Mouse (Mus musculus): Measurements from ENCODE around the gene Stk16. TPM values are rescaled to one million over a fixed set of nuclear protein-coding genes. Genes with fewer than 3 reads are reported as not detected.

The Stk16 gene
- polyA plus RNA-seq, 1 experiment from 2014 or later: 138 TPM

DNA sequence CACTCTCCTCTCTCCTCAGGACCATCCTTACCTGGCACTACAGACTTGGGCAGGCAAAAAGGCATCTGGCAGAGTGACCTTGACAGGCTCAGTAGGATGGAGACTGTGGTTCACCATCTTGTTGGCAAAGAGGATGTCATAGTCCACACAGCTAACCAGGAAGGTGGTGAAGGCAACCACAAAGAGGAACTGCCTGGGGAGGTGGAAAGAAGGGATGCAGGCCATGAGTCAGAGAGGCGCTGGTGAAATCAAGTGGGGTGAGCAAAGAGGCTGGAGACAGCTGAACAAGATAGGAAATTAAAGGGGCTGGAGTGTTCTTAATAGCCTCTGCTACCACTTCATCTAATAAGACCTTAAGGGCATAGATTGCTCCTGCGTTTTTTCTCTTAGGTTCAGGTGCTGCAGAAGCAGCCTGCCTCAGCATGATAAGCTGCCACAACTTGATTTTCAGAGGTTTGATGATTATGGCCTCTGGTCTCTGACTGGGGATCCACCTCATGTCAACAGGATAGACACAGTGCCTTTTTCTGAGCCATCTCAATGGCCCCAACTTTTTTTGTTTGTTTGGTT, 22.6 kb upstream of the Stk16 start:
- no peak overlapping the region for H3K4me3 ChIP-seq
- no peak overlapping the region for H3K9ac ChIP-seq
- peaks cover 61% of the 10 kb centered on the region for H3K36me3 ChIP-seq
- WGBS: 79% methylated on average over 2 of the region's 2 CpGs
- H3K9me3 ChIP-seq: no peaks in the 10 kb centered on the region
- no peak overlapping the region for H3K27ac ChIP-seq
- peaks cover 15% of the 10 kb centered on the region for H3K4me1 ChIP-seq
- H3K4me2 ChIP-seq (replicated peaks): no peak overlapping the region
- no peaks in the 10 kb centered on the region for H3K27me3 ChIP-seq
- ATAC-seq (ENCODE audit: low FRiP score, low read depth): no peak

DNA sequence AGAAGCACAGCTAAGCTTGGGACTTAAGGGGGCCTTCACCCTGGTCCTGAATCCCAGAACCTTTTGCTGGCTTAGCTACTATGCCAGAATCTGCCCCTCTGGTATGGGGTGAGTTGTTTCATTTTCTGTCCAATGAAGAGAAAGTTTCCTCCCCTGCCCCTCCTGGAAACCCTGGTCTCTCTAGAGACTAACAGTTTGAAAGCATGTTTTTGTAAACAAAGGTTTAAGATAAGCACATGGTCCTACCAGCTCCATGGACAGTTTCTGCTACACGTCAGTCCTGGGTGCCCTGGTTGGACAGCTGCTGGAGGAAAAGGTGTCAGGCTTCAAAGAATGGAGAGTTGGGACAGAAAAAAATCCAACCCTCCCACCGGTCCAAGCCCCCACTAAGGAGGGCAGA, 20.1 kb upstream of the Stk16 start:
- no peak for ATAC-seq (ENCODE audit: low FRiP score, low read depth)
- peaks cover 22% of the 10 kb centered on the region for H3K4me1 ChIP-seq
- H3K27ac ChIP-seq: no peak overlapping the region
- WGBS: 52% methylated on average over 2 of the region's 2 CpGs
- no peaks in the 10 kb centered on the region for H3K27me3 ChIP-seq
- H3K4me2 ChIP-seq (replicated peaks): peak overlapping the region; percentile 95
- H3K9me3 ChIP-seq: no peaks in the 10 kb centered on the region
- peaks cover 39% of the 10 kb centered on the region for H3K36me3 ChIP-seq
- peak overlapping the region; percentile 80 for H3K4me3 ChIP-seq
- H3K9ac ChIP-seq: peak overlapping the region; percentile 87; the same call in 1 of the 2 replicates

DNA sequence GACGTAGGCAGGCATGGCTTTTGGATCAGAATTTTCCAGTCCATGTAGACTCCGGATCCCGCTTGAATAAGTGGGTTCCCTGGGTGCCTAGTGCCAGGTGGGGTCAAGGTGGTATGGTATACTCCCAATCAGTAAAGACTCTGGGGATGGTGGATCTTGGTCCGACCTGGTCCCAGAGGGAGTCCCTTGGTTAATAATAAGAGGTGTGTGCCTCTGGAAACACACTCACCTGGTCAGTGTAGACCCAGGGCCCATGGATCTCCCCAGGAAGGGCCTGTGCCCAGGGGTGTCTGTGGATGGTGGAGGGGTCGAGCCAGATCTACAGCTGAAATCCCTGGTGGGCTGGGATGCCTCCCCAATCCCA, 19.4 kb upstream of the Stk16 start:
- peak overlapping the region; percentile 87 for H3K9ac ChIP-seq
- H3K4me2 ChIP-seq (replicated peaks): peak overlapping the region; percentile 95
- no peak for ATAC-seq (ENCODE audit: low FRiP score, low read depth)
- H3K36me3 ChIP-seq: peaks cover 39% of the 10 kb centered on the region
- H3K27me3 ChIP-seq: no peaks in the 10 kb centered on the region
- no peaks in the 10 kb centered on the region for H3K9me3 ChIP-seq
- WGBS: 41% methylated on average over 5 of the region's 5 CpGs
- peaks cover 22% of the 10 kb centered on the region for H3K4me1 ChIP-seq
- H3K4me3 ChIP-seq: peak overlapping the region; percentile 80
- peak overlapping the region; percentile 77; the same call in 1 of the 2 replicates for H3K27ac ChIP-seq

DNA sequence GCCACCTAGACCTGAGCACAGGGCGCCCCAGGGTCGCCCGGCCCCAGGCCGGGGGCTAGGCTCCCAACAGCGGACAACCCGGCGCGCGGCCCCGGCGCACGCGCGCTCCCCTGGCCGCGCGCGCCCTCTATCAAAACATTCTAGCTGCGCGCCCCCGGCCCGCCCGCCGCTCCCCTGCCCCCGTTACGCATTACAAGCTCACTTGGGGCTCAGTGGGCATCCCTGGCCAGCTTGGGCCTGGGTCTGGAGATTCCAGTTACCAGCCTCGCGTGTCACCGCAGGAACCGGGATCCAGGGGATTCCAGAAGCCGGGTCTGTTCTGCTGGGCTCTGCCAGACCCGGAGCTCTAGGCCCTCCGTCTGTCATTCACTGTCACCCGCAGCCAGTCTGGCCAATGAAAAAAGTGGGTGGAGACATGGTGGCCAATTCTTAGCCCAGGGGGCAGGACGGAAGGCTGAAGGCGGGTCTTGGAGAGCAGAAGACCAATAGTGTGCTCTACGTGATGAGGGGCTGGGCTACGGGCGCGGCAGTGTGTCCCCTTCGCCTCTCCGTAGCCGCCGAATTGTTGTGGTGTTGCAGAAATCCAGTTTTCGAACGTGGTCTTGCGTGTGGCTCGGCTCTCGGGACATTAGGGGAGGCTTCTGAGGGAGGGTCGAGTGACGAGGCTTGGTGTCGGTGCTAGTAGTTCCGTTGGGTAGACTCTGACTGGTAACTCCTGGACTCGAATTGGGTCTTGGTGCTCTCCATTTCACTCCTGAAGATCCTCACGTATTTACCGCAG, 18.8 kb upstream of the Stk16 start, which contains the start of the genes Ankzf1 and Atg9a:
Ankzf1 (plus strand) TSS at position 530 of the 781 bp plus-strand sequence.
Atg9a (minus strand) TSS at position 575 of the 781 bp plus-strand sequence.
- peak within 1 kb of the TSS; percentile 93 for H3K27ac ChIP-seq
- H3K9me3 ChIP-seq: no peaks in the 10 kb centered on the region
- under 1% methylated on average over 55 of the region's 56 CpGs for WGBS
- peaks cover 39% of the 10 kb centered on the region for H3K36me3 ChIP-seq
- H3K4me1 ChIP-seq: peaks cover 22% of the 10 kb centered on the region
- peak within 1 kb of the TSS; percentile 80 for H3K4me3 ChIP-seq
- peak within 1 kb of the TSS; percentile 90 for H3K9ac ChIP-seq
- peak; percentile 99 for ATAC-seq (ENCODE audit: low FRiP score, low read depth)
- H3K4me2 ChIP-seq (replicated peaks): peak within 1 kb of the TSS; percentile 95
- H3K27me3 ChIP-seq: no peaks in the 10 kb centered on the region

DNA sequence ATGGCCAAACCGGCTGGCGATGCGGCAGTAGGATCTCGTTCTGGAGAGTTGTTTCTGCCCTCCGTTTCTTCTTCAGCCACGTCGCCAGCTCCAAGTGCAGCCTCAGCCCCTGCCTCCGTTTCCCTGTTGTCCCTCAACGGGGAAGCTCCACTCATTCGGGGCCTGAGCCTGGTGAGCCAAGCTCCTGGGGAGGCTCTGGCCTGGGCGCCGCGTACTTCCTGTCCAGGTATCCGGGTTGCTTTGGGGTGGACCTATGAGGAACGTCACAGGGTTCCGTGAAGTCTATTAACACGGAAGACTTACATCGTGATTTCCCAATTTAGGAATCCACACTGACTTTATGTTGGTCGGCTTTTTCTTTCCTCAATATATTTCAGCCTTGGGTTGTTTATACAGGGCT, 18.2 kb upstream of the Stk16 start:
- Histone ChIP-seq H3K9me3 (no peaks in the 10 kb centered on the region), H3K36me3 (peaks cover 37% of the 10 kb centered on the region)
- no peak for ATAC-seq (ENCODE audit: low FRiP score, low read depth)

DNA sequence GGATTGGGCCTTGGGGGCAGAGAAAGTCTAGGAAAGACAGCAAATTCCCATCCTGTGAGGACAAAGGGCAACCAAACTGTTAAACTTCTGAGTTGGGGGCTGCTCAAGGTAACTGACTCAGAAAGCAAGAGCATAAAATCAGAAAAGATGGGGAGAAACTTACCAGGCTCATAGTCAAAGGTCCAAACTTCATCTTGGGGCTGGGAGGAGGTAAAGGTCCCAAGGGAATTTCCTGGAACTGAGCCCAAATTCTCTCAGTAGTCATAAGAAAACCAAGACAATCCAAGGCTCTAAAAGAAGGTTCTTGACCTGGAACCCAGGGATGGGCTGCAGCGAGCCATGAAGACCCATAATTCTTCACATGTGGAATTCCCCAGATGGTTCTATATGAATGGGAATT, 9.4 kb upstream of the Stk16 start:
- no peak overlapping the region for H3K27ac ChIP-seq
- no peak overlapping the region for H3K9ac ChIP-seq
- no peak overlapping the region for H3K4me2 ChIP-seq (replicated peaks)
- H3K4me3 ChIP-seq: no peak overlapping the region
- H3K9me3 ChIP-seq: no peaks in the 10 kb centered on the region
- no peak for ATAC-seq (ENCODE audit: low FRiP score, low read depth)
- 86% methylated on average over 1 of the region's 1 CpGs for WGBS
- no peaks in the 10 kb centered on the region for H3K4me1 ChIP-seq
- H3K27me3 ChIP-seq: no peaks in the 10 kb centered on the region
- H3K36me3 ChIP-seq: peaks cover 41% of the 10 kb centered on the region

More for the DNA sequence above, 18.2 kb upstream of the Stk16 start:
- Histone ChIP-seq H3K27me3 (no peaks in the 10 kb centered on the region), H3K4me1 (peaks cover 22% of the 10 kb centered on the region), H3K27ac (peak overlapping the region; percentile 93), H3K9ac (peak overlapping the region; percentile 90), H3K4me3 (peak overlapping the region; percentile 80), H3K4me2 (replicated peaks) (peak overlapping the region; percentile 95)
- WGBS: under 1% methylated on average over 19 of the region's 19 CpGs

DNA sequence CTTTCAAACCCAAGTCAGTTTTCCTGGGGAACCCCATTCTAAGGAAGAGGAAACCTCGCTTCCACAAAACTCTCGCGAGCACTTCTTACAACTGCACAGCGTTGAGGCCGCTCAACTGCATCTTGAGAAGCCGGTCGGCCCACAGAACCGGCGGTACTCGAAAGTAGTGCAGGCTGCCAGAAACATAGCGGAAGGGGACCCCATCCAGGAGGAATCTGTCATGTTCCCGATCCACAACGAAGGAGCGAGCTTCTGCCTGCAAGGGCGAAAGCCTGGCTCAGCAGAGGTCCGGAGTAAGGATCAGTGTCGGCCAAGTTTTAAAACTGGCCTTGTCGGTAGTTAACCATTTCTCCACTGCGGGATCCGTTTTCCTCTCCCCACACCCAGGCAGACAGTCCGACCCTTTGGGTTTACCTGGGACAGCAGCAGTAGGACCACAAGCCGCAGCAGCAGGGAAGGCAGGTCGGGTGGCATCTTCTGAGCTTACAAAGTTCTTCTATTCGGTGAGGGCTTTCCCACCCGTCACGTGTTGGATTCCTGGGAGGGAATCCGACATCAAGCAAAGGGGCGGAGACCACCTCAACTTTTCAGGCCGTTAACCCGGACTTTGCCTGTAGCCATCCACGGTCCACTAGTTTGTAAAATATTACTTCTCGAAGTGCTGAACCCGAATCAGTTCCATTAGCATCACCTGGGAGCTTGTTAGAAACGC, 1.5 kb upstream of the Stk16 start:
- no peaks in the 10 kb centered on the region for H3K9me3 ChIP-seq
- H3K4me2 ChIP-seq (replicated peaks): peak overlapping the region; percentile 97
- peaks cover 22% of the 10 kb centered on the region for H3K36me3 ChIP-seq
- WGBS: 9% methylated on average over 34 of the region's 34 CpGs
- H3K27me3 ChIP-seq: peaks cover 4% of the 10 kb centered on the region; the same call in 1 of the 2 replicates
- no peak overlapping the region for H3K27ac ChIP-seq
- ATAC-seq (ENCODE audit: low FRiP score, low read depth): no peak
- H3K4me1 ChIP-seq: peaks cover 32% of the 10 kb centered on the region
- H3K9ac ChIP-seq: peak overlapping the region; percentile 72
- peak overlapping the region; percentile 95 for H3K4me3 ChIP-seq

DNA sequence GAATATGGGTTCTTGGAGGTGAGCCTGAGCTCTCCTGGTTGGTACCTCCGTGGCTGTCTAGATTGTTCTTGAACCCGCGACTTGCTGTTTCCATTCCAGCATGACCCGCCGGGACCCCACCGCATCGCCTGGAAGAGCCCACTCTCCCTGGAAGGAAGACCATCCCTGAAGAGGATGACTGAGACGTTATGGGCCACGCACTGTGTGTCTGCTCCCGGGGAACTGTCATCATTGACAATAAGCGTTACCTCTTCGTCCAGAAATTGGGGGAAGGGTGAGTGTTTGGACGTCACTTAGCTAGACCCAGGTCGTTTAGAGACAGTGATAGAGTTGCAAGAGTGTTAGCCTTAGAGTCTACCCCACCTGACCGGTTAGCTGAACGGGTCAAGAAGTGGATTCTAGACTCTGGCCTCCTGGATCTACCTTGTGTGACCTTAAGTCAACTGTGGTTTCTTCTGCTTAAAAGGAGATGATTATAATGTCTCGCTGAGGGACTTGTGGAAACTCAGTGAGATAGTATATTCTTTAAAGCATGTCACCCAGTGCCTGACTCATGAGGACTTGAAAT, 587 bp downstream of the Stk16 start:
- H3K9ac ChIP-seq: peak overlapping the region; percentile 95
- H3K4me3 ChIP-seq: peak overlapping the region; percentile 95
- peaks cover 32% of the 10 kb centered on the region for H3K4me1 ChIP-seq
- ATAC-seq (ENCODE audit: low FRiP score, low read depth): no peak
- H3K27me3 ChIP-seq: peaks cover 13% of the 10 kb centered on the region
- peak overlapping the region; percentile 97 for H3K4me2 ChIP-seq (replicated peaks)
- 11% methylated on average over 17 of the region's 17 CpGs for WGBS
- no peaks in the 10 kb centered on the region for H3K9me3 ChIP-seq
- H3K36me3 ChIP-seq: peaks cover 41% of the 10 kb centered on the region
- no peak overlapping the region for H3K27ac ChIP-seq

DNA sequence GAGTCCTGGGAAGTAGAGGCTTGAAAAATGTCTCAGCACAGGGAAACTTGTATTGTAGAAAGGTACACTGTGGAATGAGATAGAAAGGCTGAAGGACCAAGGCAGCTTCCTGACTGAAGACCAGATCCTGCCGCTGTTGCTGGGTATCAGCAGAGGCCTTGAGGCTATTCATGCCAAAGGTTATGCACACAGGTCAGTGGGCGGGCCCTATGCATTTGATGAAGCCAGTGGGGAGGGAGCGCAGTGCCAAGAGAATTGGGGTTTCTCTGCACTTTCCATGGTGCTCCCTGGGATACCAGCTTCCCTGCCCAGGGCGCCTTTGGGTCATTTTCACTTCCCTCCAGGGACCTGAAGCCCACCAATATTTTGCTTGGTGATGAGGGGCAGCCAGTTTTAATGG, 1.9 kb downstream of the Stk16 start:
- no peak overlapping the region for H3K27ac ChIP-seq
- ATAC-seq (ENCODE audit: low FRiP score, low read depth): no peak
- no peak overlapping the region; the same call in 1 of the 2 replicates for H3K4me2 ChIP-seq (replicated peaks)
- H3K9ac ChIP-seq: no peak overlapping the region
- WGBS: 89% methylated on average over 4 of the region's 4 CpGs
- peaks cover 25% of the 10 kb centered on the region for H3K27me3 ChIP-seq
- H3K4me1 ChIP-seq: peaks cover 32% of the 10 kb centered on the region
- no peak overlapping the region for H3K4me3 ChIP-seq
- no peaks in the 10 kb centered on the region for H3K9me3 ChIP-seq
- peaks cover 41% of the 10 kb centered on the region for H3K36me3 ChIP-seq

DNA sequence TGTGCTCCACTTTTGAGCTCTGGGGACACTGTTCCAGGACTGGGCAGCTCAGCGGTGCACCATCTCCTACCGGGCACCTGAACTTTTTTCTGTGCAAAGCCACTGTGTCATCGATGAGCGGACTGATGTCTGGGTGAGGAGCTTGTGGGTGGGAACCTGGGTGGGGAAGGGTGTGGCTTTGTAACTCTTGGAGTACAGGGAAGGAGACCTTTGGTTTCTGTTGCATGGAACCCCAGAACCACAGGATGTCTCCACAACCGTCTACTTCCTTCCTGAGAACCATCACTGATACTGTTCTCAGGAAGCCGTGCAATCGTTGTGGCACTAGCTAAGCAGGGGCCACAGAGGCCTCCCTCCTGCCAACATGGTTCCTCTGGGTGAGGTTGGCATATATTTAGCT, 2.5 kb downstream of the Stk16 start:
- Histone ChIP-seq H3K27ac (no peak overlapping the region), H3K9ac (no peak overlapping the region), H3K27me3 (peaks cover 31% of the 10 kb centered on the region), H3K36me3 (peaks cover 41% of the 10 kb centered on the region), H3K4me2 (replicated peaks) (no peak overlapping the region), H3K9me3 (no peaks in the 10 kb centered on the region), H3K4me3 (no peak overlapping the region), H3K4me1 (peaks cover 34% of the 10 kb centered on the region)
- WGBS: 90% methylated on average over 7 of the region's 7 CpGs
- no peak for ATAC-seq (ENCODE audit: low FRiP score, low read depth)

DNA sequence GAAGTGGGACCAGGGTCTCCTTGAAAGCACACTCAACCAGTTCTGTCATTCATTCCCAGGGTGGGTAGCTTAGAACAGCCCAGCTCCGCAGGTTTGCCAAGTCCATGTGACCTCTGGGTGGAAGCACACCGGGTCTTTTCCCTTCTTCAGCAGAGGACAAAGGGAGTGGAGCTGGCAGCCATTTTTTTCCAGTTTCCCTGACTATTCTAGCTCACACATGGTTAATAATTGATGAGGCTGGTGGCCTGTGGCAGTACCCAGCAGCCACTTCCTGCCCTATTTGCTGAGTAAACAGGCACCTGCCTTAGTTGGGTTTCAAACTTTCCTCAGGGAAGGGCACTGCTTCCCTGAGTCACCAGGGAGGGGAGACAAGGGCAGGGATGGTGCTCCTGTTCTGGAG, 3.8 kb downstream of the Stk16 start:
- 85% methylated on average over 2 of the region's 2 CpGs for WGBS
- peaks cover 37% of the 10 kb centered on the region for H3K4me1 ChIP-seq

DNA sequence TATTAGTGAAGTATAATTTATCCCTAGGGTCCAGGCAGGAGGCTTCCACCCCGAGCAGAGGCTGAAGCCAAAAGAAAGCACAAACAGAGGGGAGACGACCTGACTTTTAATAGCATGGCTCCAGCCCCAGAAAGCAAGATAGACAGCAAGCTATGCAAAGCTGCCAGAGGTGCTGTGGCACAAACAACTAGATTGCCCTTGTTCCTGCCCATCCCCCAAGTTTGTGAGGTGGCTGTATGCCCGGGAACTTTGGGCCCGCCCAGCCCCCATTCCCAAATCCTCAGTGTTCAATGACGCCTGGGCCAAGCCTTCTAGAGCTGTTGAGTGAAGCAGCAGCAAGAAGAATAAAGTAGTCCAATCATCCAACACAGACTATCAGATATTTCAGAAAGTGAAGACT, 4.2 kb downstream of the Stk16 start:
- no peak overlapping the region for H3K27ac ChIP-seq
- no peak overlapping the region for H3K9ac ChIP-seq
- H3K4me1 ChIP-seq: peaks cover 37% of the 10 kb centered on the region
- no peak overlapping the region for H3K4me2 ChIP-seq (replicated peaks)
- no peaks in the 10 kb centered on the region for H3K9me3 ChIP-seq
- peaks cover 45% of the 10 kb centered on the region for H3K27me3 ChIP-seq
- H3K36me3 ChIP-seq: peaks cover 41% of the 10 kb centered on the region
- 81% methylated on average over 5 of the region's 5 CpGs for WGBS
- no peak for ATAC-seq (ENCODE audit: low FRiP score, low read depth)
- H3K4me3 ChIP-seq: no peak overlapping the region

More for the DNA sequence above, 3.8 kb downstream of the Stk16 start:
- peaks cover 41% of the 10 kb centered on the region for H3K36me3 ChIP-seq
- H3K9ac ChIP-seq: no peak overlapping the region
- H3K27ac ChIP-seq: no peak overlapping the region
- H3K4me3 ChIP-seq: no peak overlapping the region
- no peak overlapping the region for H3K4me2 ChIP-seq (replicated peaks)
- H3K27me3 ChIP-seq: peaks cover 44% of the 10 kb centered on the region
- ATAC-seq (ENCODE audit: low FRiP score, low read depth): no peak
- no peaks in the 10 kb centered on the region for H3K9me3 ChIP-seq

All from limb, embryonic 13.5 days (tissue).